Mouse (Mus musculus): Measurements from ENCODE around the gene Rgs11. TPM values are rescaled to one million over a fixed set of nuclear protein-coding genes. Genes with fewer than 3 reads are reported as not detected.

The Rgs11 gene
- polyA plus RNA-seq, 1 experiment from 2014 or later: 4.5 TPM

GRCm38 (mm10) chr17:26200831-26201705 is 1.7 kb upstream of the Rgs11 start:
- ATAC-seq (replicated peaks; ENCODE audit: insufficient number of reproducible peaks, insufficient read depth, low FRiP score, low read depth): no peak; the same call in none of the 2 replicates
- H3K36me3 ChIP-seq: no peaks in the 10 kb centered on the region; the same call in 1 of the 2 replicates
- peak overlapping the region; percentile 60 for H3K9ac ChIP-seq
- H3K4me1 ChIP-seq (replicated peaks): peaks cover 25% of the 10 kb centered on the region
- whole genome bisulfite sequencing: 2% methylated on average over 61 of the region's 92 CpGs
- H3K9me3 ChIP-seq (replicated peaks): no peaks in the 10 kb centered on the region
- H3K4me2 ChIP-seq: peak overlapping the region; percentile 99
- peak overlapping the region; percentile 60 for H3K4me3 ChIP-seq
- no peak overlapping the region for H3K27ac ChIP-seq
- H3K27me3 ChIP-seq: peaks cover 58% of the 10 kb centered on the region

- no peak overlapping the region for H3K9ac ChIP-seq
Measured at GRCm38 (mm10) chr17:26201998-26202397, 753 bp upstream of the Rgs11 start.

GRCm38 (mm10) chr17:26203321-26203811 is 615 bp downstream of the Rgs11 start:
- H3K9me3 ChIP-seq (replicated peaks): no peaks in the 10 kb centered on the region
- WGBS: 3% methylated on average over 30 of the region's 30 CpGs
- ATAC-seq (replicated peaks; ENCODE audit: insufficient number of reproducible peaks, insufficient read depth, low FRiP score, low read depth): no peak
- peaks cover 58% of the 10 kb centered on the region for H3K27me3 ChIP-seq
- peaks cover 25% of the 10 kb centered on the region for H3K4me1 ChIP-seq (replicated peaks)
- H3K4me2 ChIP-seq: peak overlapping the region; percentile 94
- H3K4me3 ChIP-seq: peak overlapping the region; percentile 56
- peak overlapping the region; percentile 42 for H3K9ac ChIP-seq
- H3K27ac ChIP-seq: no peak overlapping the region
- no peaks in the 10 kb centered on the region for H3K36me3 ChIP-seq

More at GRCm38 (mm10) chr17:26201998-26202397, 753 bp upstream of the Rgs11 start:
- Histone ChIP-seq H3K4me3 (0 out of 2 replicates have a peak overlapping the region, but pooled peaks have one; percentile 60), H3K4me1 (replicated peaks) (peaks cover 25% of the 10 kb centered on the region), H3K36me3 (no peaks in the 10 kb centered on the region; the same call in 1 of the 2 replicates), H3K27me3 (peaks cover 58% of the 10 kb centered on the region), H3K4me2 (peak overlapping the region; percentile 99; the same call in 1 of the 2 replicates), H3K27ac (no peak overlapping the region), H3K9me3 (replicated peaks) (no peaks in the 10 kb centered on the region)
- no peak for ATAC-seq (replicated peaks; ENCODE audit: insufficient number of reproducible peaks, insufficient read depth, low FRiP score, low read depth)

- peaks cover 25% of the 10 kb centered on the region for H3K4me1 ChIP-seq (replicated peaks)
- H3K27me3 ChIP-seq: peaks cover 52% of the 10 kb centered on the region
- ATAC-seq (replicated peaks; ENCODE audit: insufficient number of reproducible peaks, insufficient read depth, low FRiP score, low read depth): no peak
- no peak overlapping the region for H3K4me2 ChIP-seq
- H3K9ac ChIP-seq: no peak overlapping the region
- no peaks in the 10 kb centered on the region for H3K36me3 ChIP-seq
- no peaks in the 10 kb centered on the region for H3K9me3 ChIP-seq (replicated peaks)
- no peak overlapping the region for H3K4me3 ChIP-seq
- no peak overlapping the region for H3K27ac ChIP-seq
- WGBS: 34% methylated on average over 11 of the region's 11 CpGs
Measured at GRCm38 (mm10) chr17:26204766-26205165, 2.0 kb downstream of the Rgs11 start.

- Histone ChIP-seq H3K9me3 (replicated peaks) (no peaks in the 10 kb centered on the region), H3K9ac (no peak overlapping the region), H3K27me3 (peaks cover 36% of the 10 kb centered on the region), H3K27ac (no peak overlapping the region), H3K4me3 (no peak overlapping the region), H3K36me3 (no peaks in the 10 kb centered on the region), H3K4me2 (no peak overlapping the region), H3K4me1 (replicated peaks) (peaks cover 15% of the 10 kb centered on the region)
- no peak for ATAC-seq (replicated peaks; ENCODE audit: insufficient number of reproducible peaks, insufficient read depth, low FRiP score, low read depth)
- WGBS: 35% methylated on average over 1 of the region's 1 CpGs
Measured at GRCm38 (mm10) chr17:26206392-26206791, 3.6 kb downstream of the Rgs11 start.

- Histone ChIP-seq H3K27ac (no peak within 1 kb of the TSS), H3K4me1 (replicated peaks) (peaks cover 11% of the 10 kb centered on the region), H3K9me3 (replicated peaks) (no peaks in the 10 kb centered on the region), H3K4me3 (no peak within 1 kb of the TSS), H3K27me3 (peaks cover 23% of the 10 kb centered on the region), H3K4me2 (no peak within 1 kb of the TSS), H3K36me3 (no peaks in the 10 kb centered on the region), H3K9ac (no peak within 1 kb of the TSS)
- WGBS: 87% methylated on average over 12 of the region's 12 CpGs
- no peak for ATAC-seq (replicated peaks; ENCODE audit: insufficient number of reproducible peaks, insufficient read depth, low FRiP score, low read depth)
Measured at GRCm38 (mm10) chr17:26207686-26208085, 4.9 kb downstream of the Rgs11 start, which contains the start of gene Arhgdig. Gene Arhgdig (minus strand): TSS chr17:26207786.

GRCm38 (mm10) chr17:26212241-26212640 is 9.5 kb downstream of the Rgs11 start:
- 87% methylated on average over 7 of the region's 7 CpGs for WGBS
- no peak for ATAC-seq (replicated peaks; ENCODE audit: insufficient number of reproducible peaks, insufficient read depth, low FRiP score, low read depth)

GRCm38 (mm10) chr17:26212681-26213080 is 9.9 kb downstream of the Rgs11 start:
- no peak for ATAC-seq (replicated peaks; ENCODE audit: insufficient number of reproducible peaks, insufficient read depth, low FRiP score, low read depth)

More at GRCm38 (mm10) chr17:26212241-26212640, 9.5 kb downstream of the Rgs11 start:
- no peaks in the 10 kb centered on the region for H3K27me3 ChIP-seq
- no peaks in the 10 kb centered on the region for H3K9me3 ChIP-seq (replicated peaks)
- no peak overlapping the region for H3K9ac ChIP-seq
- no peak overlapping the region for H3K4me2 ChIP-seq
- no peak overlapping the region for H3K4me3 ChIP-seq
- H3K27ac ChIP-seq: no peak overlapping the region
- no peaks in the 10 kb centered on the region for H3K4me1 ChIP-seq (replicated peaks)
- peaks cover 5% of the 10 kb centered on the region; the same call in 1 of the 2 replicates for H3K36me3 ChIP-seq

GRCm38 (mm10) chr17:26221508-26221907 is 18.8 kb downstream of the Rgs11 start:
- no peaks in the 10 kb centered on the region for H3K27me3 ChIP-seq
- H3K9ac ChIP-seq: no peak overlapping the region
- H3K27ac ChIP-seq: no peak overlapping the region
- ATAC-seq (replicated peaks; ENCODE audit: insufficient number of reproducible peaks, insufficient read depth, low FRiP score, low read depth): no peak
- H3K4me3 ChIP-seq: no peak overlapping the region
- H3K4me1 ChIP-seq (replicated peaks): peaks cover 8% of the 10 kb centered on the region
- no peak overlapping the region for H3K4me2 ChIP-seq
- WGBS: 69% methylated on average over 2 of the region's 2 CpGs
- no peaks in the 10 kb centered on the region; the same call in 1 of the 2 replicates for H3K36me3 ChIP-seq
- no peaks in the 10 kb centered on the region for H3K9me3 ChIP-seq (replicated peaks)

More at GRCm38 (mm10) chr17:26212681-26213080, 9.9 kb downstream of the Rgs11 start:
- no peak overlapping the region for H3K9ac ChIP-seq
- H3K36me3 ChIP-seq: peaks cover 5% of the 10 kb centered on the region; the same call in 1 of the 2 replicates
- no peak overlapping the region for H3K27ac ChIP-seq
- H3K4me1 ChIP-seq (replicated peaks): no peaks in the 10 kb centered on the region
- H3K27me3 ChIP-seq: no peaks in the 10 kb centered on the region
- H3K4me3 ChIP-seq: no peak overlapping the region
- H3K9me3 ChIP-seq (replicated peaks): no peaks in the 10 kb centered on the region
- 83% methylated on average over 11 of the region's 11 CpGs for WGBS
- H3K4me2 ChIP-seq: no peak overlapping the region

- no peaks in the 10 kb centered on the region for H3K27me3 ChIP-seq
- H3K9ac ChIP-seq: no peak overlapping the region
- H3K9me3 ChIP-seq (replicated peaks): no peaks in the 10 kb centered on the region
- H3K27ac ChIP-seq: 0 out of 2 replicates have a peak overlapping the region, but pooled peaks have one; percentile 24
- no peak overlapping the region for H3K4me2 ChIP-seq
- no peak for ATAC-seq (replicated peaks; ENCODE audit: insufficient number of reproducible peaks, insufficient read depth, low FRiP score, low read depth)
- H3K36me3 ChIP-seq: no peaks in the 10 kb centered on the region
- 65% methylated on average over 12 of the region's 12 CpGs for WGBS
- no peak overlapping the region for H3K4me3 ChIP-seq
- H3K4me1 ChIP-seq (replicated peaks): peaks cover 8% of the 10 kb centered on the region
Measured at GRCm38 (mm10) chr17:26225150-26225549, 22.4 kb downstream of the Rgs11 start.

GRCm38 (mm10) chr17:26229776-26230175 is 27.0 kb downstream of the Rgs11 start:
- no peak overlapping the region for H3K4me2 ChIP-seq
- no peak for ATAC-seq (replicated peaks; ENCODE audit: insufficient number of reproducible peaks, insufficient read depth, low FRiP score, low read depth)
- H3K27me3 ChIP-seq: no peaks in the 10 kb centered on the region
- H3K36me3 ChIP-seq: no peaks in the 10 kb centered on the region
- no peak overlapping the region for H3K9ac ChIP-seq
- H3K27ac ChIP-seq: no peak overlapping the region
- H3K4me3 ChIP-seq: no peak overlapping the region
- peaks cover 8% of the 10 kb centered on the region for H3K4me1 ChIP-seq (replicated peaks)
- H3K9me3 ChIP-seq (replicated peaks): no peaks in the 10 kb centered on the region
- 87% methylated on average over 5 of the region's 5 CpGs for WGBS
